Mouse (Mus musculus) T-cell, adult 2 months (primary cell): Measurements from ENCODE around the gene Tspan10.
"Not testable (repeated sequence)": the region's sequence is repeated elsewhere in the genome, so short reads cannot be mapped to it uniquely, and the experiment has no call there.

Experiments
- DNase-seq: peaks from one replicate; pipeline ENCODE4 v3.0.0; 2022; ENCODE audit warnings: low spot score

Gene Tspan10

DNA sequence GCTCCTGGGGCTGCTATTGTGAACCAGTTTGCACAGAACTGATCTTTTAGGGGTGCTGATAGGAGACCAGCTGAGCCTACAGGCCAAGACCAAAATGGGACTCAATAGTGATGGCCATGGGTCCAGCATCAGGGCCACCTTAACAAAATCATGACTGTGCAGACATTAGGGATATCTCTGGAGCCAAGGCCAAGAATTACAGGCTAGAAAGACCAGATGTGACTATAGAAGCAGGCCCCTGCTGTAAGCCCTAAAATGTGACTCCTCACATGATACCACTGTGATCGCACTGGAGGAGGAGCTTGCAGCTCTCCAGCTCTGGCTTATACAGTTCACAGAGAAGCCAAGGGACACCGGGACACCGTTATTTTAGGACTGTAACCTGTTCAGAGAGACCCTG is at the start of gene Tspan10:
Gene Tspan10 (plus strand): TSS at position 301 of the 400 bp plus-strand sequence.
- DNase-seq: no peak

DNA sequence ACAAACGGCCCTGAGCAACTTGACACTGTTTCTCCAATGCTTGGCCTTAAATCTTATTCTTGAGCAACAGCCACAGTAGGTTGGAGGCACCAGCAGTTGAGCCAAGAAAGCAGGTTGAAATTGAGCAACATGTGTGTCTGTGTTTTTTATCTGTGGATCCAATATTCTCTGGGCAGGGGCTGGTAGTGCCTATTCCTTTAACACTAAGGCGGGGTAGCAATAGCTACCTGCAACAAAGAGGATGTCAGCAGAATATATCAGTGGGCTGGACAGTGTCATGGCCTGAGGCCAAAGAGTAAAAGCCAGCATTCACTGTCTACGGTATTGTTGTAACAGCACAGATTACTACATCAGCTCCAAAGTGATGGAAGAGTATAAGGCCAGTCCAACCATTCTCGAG is 46.8 kb upstream of the Tspan10 start:
- no peak for DNase-seq

DNA sequence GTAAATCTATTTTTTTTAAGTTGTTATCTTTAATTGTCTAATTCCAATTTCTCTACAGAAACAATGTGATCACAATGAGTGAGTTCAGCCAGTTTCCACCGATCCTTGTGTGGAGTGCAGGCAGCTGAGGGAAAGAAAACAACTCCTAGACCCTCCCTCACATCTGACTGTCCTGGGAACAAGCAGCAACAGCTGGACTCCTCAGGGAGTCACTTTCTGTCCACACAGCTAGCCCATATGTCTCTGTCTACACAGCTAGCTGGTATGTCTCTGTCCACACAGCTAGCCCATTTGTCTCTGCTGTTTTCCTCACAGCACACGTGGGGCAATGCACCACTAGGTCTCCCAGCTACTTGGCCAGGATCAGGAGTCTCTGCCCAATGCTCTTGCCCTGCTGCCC is 44.8 kb upstream of the Tspan10 start:
- DNase-seq: no peak

DNA sequence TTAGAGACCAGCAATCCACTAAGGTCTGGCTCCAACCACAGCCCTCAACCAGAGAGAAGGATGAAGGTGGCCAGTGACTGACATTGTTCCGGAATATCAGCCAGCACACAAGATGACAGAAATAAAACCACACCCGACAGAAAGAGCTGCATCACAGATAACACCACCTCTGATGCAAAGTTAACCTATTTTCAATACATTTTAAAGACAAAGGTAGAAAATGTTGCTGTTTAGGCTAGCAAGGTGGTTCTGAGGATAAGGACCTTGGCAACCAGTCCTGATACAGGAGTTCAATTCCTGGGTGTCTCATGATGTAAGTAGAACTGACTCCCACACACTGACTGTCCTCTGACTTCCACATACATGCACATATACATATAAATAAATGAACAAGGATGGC is 43.1 kb upstream of the Tspan10 start:
- DNase-seq: no peak

DNA sequence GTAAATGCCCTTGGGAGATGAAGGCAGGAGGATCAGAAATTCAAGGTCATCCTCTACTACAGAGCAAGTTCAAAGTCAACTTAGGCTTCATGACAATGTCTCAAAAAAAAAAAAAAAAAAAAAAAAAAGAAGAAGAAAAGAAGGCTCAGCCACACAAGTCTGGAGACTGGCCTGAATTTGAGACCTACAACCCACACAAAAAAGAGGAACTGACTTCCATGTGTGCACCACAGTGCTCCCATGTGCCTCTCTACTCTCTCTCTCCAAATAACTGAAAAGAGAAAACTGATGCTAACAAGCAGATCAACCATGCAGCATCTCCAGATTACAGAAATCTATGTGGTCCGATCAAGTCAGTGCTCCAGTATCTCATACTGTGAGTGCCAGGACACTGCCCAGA is 37.6 kb upstream of the Tspan10 start:
- no peak for DNase-seq

DNA sequence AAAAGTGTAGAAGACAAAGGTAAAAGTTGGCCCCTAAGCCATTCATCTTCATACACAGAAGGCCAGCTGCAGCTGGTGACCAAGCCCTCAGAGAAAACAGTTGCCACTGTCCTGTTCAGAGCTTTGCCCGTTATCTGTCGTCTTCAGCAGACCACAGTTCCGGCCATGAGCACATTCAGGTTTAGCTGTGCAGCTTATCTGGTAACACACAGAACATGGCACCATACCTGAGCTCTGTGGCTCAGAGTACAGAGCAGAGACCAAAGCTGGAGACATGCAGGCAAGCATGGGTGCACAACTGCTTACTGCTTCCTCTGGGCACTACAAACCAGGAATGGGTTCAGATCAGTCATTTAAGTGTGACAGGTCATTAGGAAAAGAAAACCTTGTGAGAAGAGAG is 36.6 kb upstream of the Tspan10 start:
- no peak for DNase-seq

DNA sequence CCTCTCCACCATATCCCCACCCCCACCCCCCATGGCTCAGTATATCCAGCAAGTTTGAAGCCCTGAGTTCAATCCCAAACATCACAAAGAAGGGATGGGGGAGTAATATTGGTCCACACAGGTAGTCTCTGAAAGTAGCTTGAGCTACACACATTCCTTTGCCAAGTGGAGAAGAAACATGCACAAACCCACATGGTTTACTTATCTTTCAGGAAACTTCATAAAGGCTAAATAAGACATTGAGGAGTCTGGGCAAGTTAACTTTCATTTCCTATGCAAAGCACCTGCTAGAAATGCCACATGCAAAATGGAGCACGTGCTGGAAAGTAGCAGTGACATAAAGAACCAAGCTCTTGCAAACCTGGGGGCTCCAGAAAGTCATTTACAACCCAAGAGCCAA is 36.0 kb upstream of the Tspan10 start:
- DNase-seq: no peak

DNA sequence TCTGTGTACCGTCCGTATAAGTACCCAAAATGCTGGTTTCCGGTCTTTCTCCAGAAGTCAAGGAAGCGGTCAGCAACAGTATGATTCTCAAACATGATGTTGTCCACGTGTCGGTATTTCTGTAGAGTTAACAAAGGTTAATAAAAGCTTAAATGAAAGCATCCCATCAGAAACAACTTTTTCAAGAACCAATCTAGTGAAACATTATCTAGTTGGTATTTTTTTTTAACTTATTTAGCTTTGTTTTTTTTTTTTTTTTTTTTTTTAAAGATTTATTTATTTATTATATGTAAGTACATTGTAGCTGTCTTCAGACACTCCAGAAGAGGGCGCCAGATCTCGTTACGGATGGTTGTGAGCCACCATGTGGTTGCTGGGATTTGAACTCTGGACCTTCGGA is 28.8 kb upstream of the Tspan10 start:
- not testable (repeated sequence) for DNase-seq

DNA sequence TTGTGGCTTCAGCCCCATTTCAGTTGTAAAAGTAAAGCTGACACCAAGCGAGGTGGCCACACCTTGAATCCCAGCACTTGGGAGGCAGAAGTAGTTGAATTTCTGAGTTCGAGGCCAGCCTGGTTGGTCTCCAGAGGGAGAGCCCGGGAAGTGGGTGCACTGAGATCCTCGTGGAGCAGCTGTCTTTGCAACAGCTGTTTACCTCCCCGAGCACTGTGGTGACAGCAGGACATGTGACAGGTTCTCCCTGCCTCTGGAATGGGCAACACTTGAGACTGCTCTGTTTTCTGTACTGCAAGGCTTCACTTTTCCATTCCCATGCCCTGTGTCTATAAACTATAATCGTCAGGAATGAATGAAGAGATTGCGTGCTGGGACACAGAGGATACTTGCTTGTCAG is 24.6 kb upstream of the Tspan10 start:
- DNase-seq: no peak

DNA sequence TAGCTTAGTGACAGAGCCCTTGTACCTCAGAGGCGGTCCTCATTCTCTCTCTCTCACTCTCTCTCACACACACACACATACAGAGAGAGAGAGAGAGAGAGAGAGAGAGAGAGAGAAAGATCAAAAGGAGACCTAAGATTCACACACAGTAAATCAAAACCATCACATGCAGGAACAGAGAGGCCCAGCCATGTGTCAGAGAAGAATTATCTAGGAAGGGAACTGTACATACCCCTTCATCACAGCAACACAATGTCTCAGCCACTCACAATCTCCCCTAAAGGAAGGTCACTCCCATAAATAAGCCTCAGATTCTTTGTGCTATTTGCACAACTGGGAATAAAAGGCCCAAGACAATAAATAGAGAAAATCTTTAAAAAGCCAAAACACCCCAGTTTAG is 23.9 kb upstream of the Tspan10 start:
- DNase-seq: no peak

DNA sequence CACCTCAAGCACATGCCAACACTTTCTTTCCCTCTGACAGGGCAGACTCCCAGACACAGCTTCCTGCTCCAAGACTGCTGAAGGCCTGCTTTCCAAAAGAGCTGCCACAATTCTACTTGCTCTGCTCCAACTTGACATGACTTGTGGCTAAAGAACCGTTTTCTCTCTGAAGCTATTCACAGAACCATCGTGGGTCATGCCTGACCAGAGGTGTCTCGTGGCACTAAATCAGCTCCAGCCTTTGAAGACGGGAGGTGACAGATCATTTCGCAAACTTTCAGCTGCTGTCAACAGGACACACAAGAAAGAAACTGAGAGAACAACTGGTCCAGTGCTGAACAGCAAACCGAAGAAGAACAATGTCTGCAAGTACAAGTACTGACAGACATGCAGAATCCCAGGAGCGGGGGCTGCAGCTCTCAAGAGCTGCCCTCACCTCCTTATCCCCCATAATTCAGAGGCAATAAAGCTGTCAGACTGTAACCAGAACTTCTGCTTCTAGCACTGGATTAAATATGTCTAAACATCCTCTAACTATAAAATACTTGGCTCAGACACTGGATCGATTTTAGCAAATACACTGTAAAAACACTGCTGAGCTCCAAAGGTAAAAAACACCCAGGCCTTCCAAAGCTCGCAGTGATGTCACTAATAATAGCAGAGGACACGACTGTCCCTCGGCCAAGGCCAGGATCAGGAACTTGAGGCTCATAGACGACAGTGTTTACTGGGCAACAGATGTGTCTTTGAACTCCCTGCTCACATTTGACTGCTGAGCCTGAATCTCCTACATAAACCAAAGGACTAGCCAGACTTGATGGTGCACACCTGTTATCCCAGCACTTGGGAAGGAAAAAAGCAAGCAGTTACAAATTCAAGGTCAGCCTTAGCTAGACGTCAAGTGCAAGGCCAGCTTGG is 19.5 kb upstream of the Tspan10 start:
- DNase-seq: no peak

DNA sequence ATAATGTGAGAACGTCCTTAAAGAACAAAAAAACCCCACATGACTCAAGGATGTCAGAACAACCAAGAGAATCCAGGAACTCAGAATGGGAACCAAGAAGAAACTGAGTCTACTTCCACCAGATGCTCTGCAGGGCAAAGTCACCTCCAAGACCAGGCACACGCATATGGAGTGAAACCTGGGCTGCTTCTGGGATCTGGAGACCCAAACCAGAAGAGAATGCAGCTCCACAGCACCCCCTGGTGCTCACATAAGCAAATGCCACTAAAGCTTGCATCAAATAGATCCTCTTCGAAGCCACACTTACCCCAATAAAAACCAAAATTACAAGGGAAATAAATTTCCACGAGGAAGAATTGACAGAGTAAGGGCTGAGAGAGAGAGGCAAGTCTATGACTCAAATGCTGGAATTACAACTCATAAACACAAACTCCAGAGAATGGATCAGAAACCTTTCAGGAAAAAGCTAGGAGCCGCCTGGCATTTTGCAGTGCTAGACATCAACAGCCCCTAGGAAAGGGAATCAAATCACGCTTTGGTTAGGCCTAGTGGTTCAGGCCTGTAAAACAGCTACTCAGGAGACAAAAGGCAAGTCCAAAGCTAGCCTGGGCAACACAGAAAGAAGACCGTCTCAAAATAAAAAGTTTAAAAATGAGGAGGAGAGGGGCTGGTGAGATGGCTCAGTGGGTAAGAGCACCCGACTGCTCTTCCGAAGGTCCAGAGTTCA is 18.7 kb upstream of the Tspan10 start:
- peak; percentile 46 for DNase-seq

DNA sequence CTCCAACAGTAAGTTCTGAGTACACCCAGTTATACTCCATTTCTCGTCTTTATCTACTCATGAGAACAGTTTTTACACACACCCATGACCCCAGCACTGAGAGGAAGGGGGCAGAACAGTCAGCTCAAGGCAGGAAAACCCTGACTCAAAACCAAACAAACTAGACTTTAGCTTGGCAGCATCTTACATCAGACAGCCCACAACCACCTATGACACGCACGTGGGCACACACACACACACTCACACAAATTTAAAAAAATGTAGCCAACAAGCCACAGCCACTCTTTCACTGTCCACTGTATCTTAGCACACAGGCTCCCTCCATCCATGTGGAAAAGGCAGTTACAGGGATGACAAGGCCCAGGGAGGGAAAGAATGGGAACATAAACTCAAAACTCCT is 15.7 kb upstream of the Tspan10 start:
- DNase-seq: no peak

DNA sequence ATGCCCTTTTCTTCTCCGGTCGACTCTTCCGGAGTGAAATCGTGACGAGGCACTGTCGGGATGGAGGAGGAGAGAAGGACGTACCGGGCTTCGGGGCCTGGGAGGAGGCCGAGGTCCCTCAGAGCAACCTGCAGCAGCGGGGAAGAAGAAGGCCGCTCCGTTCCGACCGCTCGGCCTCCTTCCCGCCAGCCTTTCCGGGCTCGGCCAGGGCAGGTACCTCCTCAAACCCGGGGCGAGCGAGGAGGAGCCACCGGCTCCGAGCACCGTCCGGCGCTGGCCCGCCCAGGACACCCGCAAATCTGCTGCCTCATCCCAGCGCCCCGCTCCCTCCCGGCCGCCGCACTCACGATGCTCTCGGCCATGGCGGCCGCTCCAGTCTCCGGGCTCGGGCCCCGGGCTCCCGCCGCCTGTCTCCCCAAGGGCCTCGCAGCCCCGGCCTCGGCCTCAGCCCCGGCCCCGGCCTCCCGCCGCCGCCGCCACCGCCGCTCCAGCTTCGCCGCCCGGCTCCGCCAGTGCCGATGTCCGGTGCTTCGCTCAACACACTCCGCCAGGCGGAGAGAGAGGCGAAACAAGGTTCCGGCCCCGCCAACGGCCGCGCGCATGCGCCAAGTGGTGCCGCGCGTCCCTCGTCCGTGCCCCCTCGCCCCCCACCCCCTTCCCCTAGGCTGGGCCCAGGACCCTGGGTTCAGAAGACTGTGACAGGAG is 5.1 kb upstream of the Tspan10 start, which contains the start of gene Nploc4:
Gene Nploc4 (minus strand): TSS at position 557 of the 705 bp plus-strand sequence.
- peak; percentile 82 for DNase-seq

DNA sequence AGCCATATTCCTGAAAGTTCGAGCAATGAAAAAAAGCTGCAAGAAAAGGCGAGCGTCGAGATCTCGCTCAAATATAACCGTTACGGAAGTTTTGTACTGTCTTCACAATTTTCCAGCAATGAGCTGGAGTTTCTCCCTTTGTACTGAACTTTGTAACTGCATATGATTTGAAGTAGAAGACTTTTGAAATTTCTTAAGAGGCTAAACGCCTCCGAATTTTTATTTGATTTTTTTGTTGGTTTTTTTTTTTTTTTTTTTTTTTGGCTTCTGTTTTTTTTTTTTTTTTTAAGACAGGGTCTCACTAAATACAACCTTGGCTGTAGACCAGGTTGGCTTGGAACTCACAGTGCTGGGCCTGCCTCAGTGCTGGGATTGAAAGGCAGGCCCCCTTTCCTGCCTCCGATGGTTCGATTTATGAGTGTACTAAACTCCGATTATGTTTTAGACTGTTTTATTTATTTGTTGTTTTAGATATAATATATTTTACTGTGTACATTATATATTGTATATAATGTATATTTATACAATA is 4.5 kb upstream of the Tspan10 start:
- DNase-seq: no peak

DNA sequence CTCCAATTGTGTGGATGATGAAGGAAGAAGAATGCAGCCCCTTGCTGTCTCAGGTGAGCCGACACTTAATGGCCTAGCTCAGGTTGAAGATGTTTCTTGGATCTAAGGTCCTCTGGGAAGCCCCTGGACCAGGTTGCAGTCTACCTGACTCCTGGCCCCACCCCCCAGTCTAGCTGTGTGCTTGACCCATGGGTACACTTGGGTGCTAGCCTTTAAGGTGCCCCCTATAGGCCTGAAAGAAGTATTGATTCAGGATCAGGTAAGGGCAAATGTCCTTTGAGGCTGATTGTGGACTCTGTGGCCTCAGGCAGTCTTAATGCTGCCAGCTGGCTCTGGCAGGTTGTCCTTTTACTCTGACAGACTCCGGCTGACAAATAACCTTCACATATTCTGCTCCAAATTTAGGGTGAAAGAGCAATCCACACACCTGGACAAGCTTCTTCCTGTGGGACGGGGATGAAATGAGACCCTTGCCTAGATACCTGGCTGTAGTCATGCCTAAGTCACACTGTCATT is 379 bp downstream of the Tspan10 start:
- DNase-seq: no peak

DNA sequence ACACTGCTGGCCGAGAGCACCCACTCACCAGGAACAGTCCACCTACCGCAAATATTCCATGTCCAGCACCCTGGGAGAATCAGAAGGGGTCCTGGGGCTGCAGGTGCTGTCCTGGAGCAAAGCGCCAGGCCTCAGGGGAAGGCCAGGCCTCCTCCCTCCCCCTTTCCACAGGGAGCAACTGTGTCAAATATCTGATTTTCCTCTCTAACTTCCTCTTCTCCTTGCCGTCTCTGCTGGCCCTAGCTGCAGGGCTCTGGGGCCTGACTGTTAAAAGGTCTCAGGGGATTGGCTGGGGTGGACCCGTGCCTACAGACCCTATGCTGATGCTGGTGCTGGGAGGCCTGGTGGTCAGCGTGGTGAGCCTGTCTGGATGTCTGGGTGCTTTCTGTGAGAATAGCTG is 1.7 kb downstream of the Tspan10 start:
- DNase-seq: no peak

DNA sequence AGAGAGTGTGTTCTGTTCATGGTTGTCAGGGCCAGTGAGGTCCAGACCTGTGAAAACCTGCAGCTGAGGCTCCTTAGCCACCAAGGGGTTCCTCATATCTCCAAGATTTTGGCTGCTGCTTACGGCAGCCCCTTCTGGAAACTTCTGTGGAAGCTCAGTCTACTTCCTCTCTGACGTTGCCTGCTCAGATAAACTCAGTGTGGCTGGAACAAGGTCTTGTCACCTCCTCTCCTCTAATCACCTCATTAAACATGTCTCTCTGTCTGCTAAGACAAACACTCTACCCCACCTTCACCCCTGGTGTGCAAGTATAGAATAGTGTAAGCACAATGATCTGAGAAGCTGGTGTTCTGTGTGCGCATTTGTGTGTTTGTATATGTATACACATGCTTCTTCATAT is 3.0 kb downstream of the Tspan10 start:
- no peak for DNase-seq

DNA sequence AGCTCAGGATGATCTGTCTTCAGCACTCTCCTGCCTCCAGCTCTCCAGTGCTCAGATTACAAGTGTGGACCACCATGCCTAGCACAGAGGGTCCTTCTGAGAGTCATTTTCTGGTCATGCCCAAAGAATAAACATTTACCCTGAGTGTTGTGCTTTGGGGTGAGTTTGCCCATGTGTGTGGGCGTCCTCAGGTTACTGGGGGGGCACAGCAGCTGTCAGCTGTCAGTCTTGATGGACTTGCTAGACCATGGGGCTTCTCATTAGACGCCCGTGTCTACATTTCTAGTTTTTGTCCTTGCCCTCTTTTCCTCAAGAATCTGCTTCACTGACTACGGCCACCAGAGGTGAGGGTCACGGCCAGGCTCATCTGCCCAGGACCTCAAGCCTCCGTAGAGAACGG is 4.7 kb downstream of the Tspan10 start:
- DNase-seq: no peak

DNA sequence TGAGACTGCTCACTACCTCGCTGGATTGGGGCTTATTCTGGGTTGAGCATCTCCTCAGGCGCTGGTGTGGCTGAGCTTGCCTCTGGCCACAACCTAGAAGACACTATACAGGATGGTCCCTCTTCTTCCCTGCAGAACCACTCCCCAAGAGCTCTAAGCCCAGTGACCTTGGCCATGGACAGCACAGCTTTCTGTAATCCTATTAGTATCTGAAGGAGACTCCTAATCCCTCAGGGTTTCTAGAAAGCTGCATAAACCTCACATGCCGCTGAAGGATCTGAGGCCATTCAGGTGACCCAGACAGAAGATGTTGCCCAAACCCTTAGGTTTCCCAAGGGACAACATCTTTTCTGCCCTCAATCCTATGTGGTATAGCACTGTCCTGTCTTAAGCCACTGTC is 9.8 kb downstream of the Tspan10 start:
- no peak for DNase-seq

DNA sequence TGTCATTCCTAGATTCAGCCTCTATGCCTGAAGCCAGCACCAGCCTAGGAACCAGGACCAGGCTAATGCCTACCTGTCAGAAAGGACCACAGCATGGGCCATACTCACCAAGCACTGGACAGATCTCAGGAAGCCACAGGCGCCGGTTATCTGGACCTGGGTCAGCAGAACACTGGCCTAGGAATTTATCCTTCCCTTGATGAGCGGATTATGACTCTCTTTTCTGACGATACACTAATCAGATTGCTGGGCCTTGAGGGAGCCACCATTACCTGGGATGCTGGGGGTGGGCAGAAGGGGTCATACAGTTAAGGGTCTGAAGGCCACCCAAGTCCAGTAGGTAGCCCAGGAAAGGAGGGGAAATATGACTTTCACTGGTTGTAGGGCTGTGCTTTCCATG is 10.9 kb downstream of the Tspan10 start, which contains the start of gene Pde6g:
Gene Pde6g (minus strand): TSS at position 195 of the 400 bp plus-strand sequence.
- DNase-seq: no peak

DNA sequence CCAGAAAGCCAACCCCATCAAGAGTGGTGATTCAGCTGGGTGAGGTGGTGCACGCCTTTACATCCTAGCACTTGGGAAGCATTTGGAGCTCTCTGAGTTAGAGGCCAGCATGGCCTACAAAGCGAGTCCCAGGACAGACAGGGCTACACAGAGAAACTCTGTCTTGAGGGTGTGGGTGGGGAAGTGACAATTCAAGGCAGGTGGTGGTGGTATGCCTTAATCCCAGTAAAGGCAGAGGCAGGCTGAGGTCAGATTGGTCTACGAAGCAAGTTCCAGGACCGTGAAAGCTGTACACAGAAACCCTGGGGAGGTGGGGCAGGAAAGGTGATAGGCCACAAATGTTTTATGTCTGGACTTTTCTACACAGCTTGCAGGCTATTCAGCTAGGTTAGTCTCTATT is 12.5 kb downstream of the Tspan10 start:
- no peak for DNase-seq
